Comparison of ENCODE assay signal across 28 mouse cellular contexts in genomic region chr3:31495287-31495686, GRCm38 (mm10).
DNase-seq lines count a peak whose midpoint lies in the region; ATAC-seq and TF ChIP-seq lines count a peak whose summit lies in the region.
"Had no signal": no experiment of that assay in that cellular context is flagged by ENCODE, and none has a peak within 500 bp of the region (broad histone marks: within the 10 kb centered on the region; RNA-seq: fewer than 3 reads in every experiment).

No protein-coding gene starts in this region.

- CTCF ChIA-PET in Patski (lab: Charles Lee), result interaction anchor here (0.8 kb wide), 1 partner anchor 91 kb away, joined by 3 read pairs; no protein-coding TSS in a partner anchor

- TF ChIP-seq CTCF in layer of hippocampus, adult 2 months (conservative IDR thresholded peaks at IDR 0.05), result no peak
- TF ChIP-seq CTCF in Patski (IDR thresholded peaks at IDR 0.05), result no peak
- no peak for TF ChIP-seq CTCF in lung, postnatal 0 days (IDR thresholded peaks at IDR 0.05)

- H3K4me1 ChIP-seq in lung, postnatal 0 days (ENCODE audit: insufficient read depth, low read depth, low read length), result no peaks in the 10 kb centered on the region
- H3K4me1 ChIP-seq: embryonic facial prominence, embryonic 10.5 days; embryonic facial prominence, embryonic 13.5 days; forebrain, embryonic 10.5 days; forebrain, embryonic 13.5 days; heart, embryonic 10.5 days; heart, embryonic 13.5 days had no signal

- peak; percentile 5 for DNase-seq in layer of hippocampus, adult 9-11 months
- DNase-seq in layer of hippocampus, adult 2 months (ENCODE audit: low spot score in 2 of 2), result no peak
- DNase-seq in Patski (ENCODE audit: low read depth, low spot score), result peak; percentile 93
- peak; percentile 11 for DNase-seq in fibroblast of lung, adult 2 months (ENCODE audit: low read depth)
- DNase-seq in cerebellum, adult 8-10 months, result no peak
- no peak for DNase-seq in lung, postnatal 0 days (ENCODE audit: low spot score)
- DNase-seq: adrenal gland, adult 8-10 months; cerebellum, adult 11 months; cerebellum, adult 2 months; cerebellum, postnatal 10 days; cerebellum, postnatal 36 days; embryo, embryonic 11 days; gastrocnemius, postnatal 36 days; heart, adult 2 months; heart, postnatal 14 days; heart, postnatal 4 days had no signal

- H3K27me3 ChIP-seq in Patski, result no peaks in the 10 kb centered on the region
- no peaks in the 10 kb centered on the region for H3K27me3 ChIP-seq in lung, postnatal 0 days (replicated peaks; ENCODE audit: insufficient read depth, low read length)
- H3K27me3 ChIP-seq: embryonic facial prominence, embryonic 13.5 days; forebrain, embryonic 13.5 days; heart, embryonic 13.5 days had no signal

- H3K4me3 ChIP-seq in layer of hippocampus, adult 2 months, result no peak overlapping the region
- no peak overlapping the region for H3K4me3 ChIP-seq in lung, postnatal 0 days (ENCODE audit: low read depth, low read length)
- H3K4me3 ChIP-seq: embryonic facial prominence, embryonic 10.5 days; embryonic facial prominence, embryonic 13.5 days; erythroblast, embryonic 14.5 days; forebrain, embryonic 10.5 days; forebrain, embryonic 13.5 days; heart, adult 2 months; heart, embryonic 10.5 days; heart, embryonic 13.5 days had no signal

- POLR2A ChIA-PET in Patski (lab: Charles Lee), result no interaction called here

- H3K36me3 ChIP-seq in lung, postnatal 0 days (ENCODE audit: insufficient read depth, low read length), result no peaks in the 10 kb centered on the region
- H3K36me3 ChIP-seq: embryonic facial prominence, embryonic 10.5 days; embryonic facial prominence, embryonic 13.5 days; forebrain, embryonic 10.5 days; heart, embryonic 10.5 days; heart, embryonic 13.5 days had no signal

- 89% methylated on average over 1 of the region's 1 CpGs for WGBS in lung, postnatal 0 days

- no peak overlapping the region for H3K4me2 ChIP-seq in lung, postnatal 0 days (replicated peaks; ENCODE audit: low read depth, low read length)
- H3K4me2 ChIP-seq: embryonic facial prominence, embryonic 13.5 days; forebrain, embryonic 13.5 days; heart, embryonic 13.5 days; hindbrain, embryonic 14.5 days had no signal

- no peak for TF ChIP-seq EP300 in lung, postnatal 0 days (IDR thresholded peaks at IDR 0.05)

- in situ Hi-C loops in Patski (cut with MboI; ENCODE audit: low pct_unique_long_range_greater_than_20kb), result no loop called here

- ATAC-seq in Patski, result peak; percentile 99
- no peak for ATAC-seq in lung, postnatal 0 days
- ATAC-seq: forebrain, embryonic 13.5 days; forebrain, embryonic 16.5 days; hindbrain, postnatal 0 days; inflammation-experienced regulatory T-cells, adult 6 months; intestine, embryonic 16.5 days had no signal

- no peak overlapping the region for H3K27ac ChIP-seq in layer of hippocampus, adult 2 months
- H3K27ac ChIP-seq in lung, postnatal 0 days (ENCODE audit: low read length), result no peak overlapping the region
- H3K27ac ChIP-seq: embryonic facial prominence, embryonic 10.5 days; embryonic facial prominence, embryonic 13.5 days; forebrain, embryonic 10.5 days; forebrain, embryonic 13.5 days; heart, adult 2 months; heart, embryonic 10.5 days; heart, embryonic 13.5 days; hindbrain, embryonic 14.5 days; hindbrain, postnatal 0 days had no signal

- no peak overlapping the region for H3K9ac ChIP-seq in lung, postnatal 0 days (replicated peaks; ENCODE audit: low read depth)
- H3K9ac ChIP-seq: embryonic facial prominence, embryonic 13.5 days; forebrain, embryonic 13.5 days; heart, embryonic 13.5 days; hindbrain, embryonic 14.5 days had no signal

- H3K9me3 ChIP-seq in lung, postnatal 0 days (ENCODE audit: low read length), result no peaks in the 10 kb centered on the region
- H3K9me3 ChIP-seq: embryonic facial prominence, embryonic 13.5 days had no signal

Comparison
In these comparisons a context has a peak if more than half of its experiments do, and no peak if none do; other contexts are left out.
1. DNase-seq: peak in layer of hippocampus, adult 9-11 months (single experiment), Patski (single experiment) and fibroblast of lung, adult 2 months (single experiment); none in layer of hippocampus, adult 2 months (0 of 2), cerebellum, adult 8-10 months (single experiment) and lung, postnatal 0 days (single experiment).